Mouse (Mus musculus) CH12.LX (cell line): ENCODE data around the gene Ttll5. TPM values are rescaled to one million over a fixed set of nuclear protein-coding genes. Genes with fewer than 3 reads are reported as not detected.

Experiments used
- DNase-seq: peaks from one replicate; pipeline ENCODE4 v3.0.0-alpha.2; 2013; ENCODE audit errors: extremely low read depth
- H3K27ac ChIP-seq: 2 replicates; pipeline ENCODE4 v1.5.1; 2012; ENCODE audit warnings: low read depth, mild to moderate bottlenecking, control low read depth, moderate library complexity; ENCODE audit not compliant: insufficient read depth
- H3K27me3 ChIP-seq: replicated peaks from 2 replicates; pipeline ENCODE3; 2012; ENCODE audit warnings: inconsistent platforms
- H3K36me3 ChIP-seq, 2 experiments: replicated peaks in 1 of 2; 2 replicates each; pipeline versions ENCODE3 to v1.6.1; 2012; ENCODE audit warnings: inconsistent platforms in 1 of 2, low read length in 1 of 2, mild to moderate bottlenecking in 1 of 2, mixed read lengths in 1 of 2, moderate library complexity in 1 of 2; ENCODE audit not compliant: control insufficient read depth in 1 of 2, insufficient read depth in 1 of 2
- H3K4me1 ChIP-seq, 2 experiments: 2 replicates each; pipeline ENCODE4 v1.6.1; 2012; ENCODE audit warnings: inconsistent platforms in 1 of 2, moderate library complexity in 1 of 2; ENCODE audit not compliant: insufficient read depth in 2 of 2, control insufficient read depth in 1 of 2
- H3K4me2 ChIP-seq: 2 replicates; pipeline ENCODE4 v1.6.1; 2012; ENCODE audit warnings: low read depth, mild to moderate bottlenecking, control low read depth; ENCODE audit not compliant: poor library complexity, insufficient read depth, severe bottlenecking
- H3K4me3 ChIP-seq, 3 experiments: fragments of 150-350 bp in 1 of 3; sonication (generic) in 1 of 3; replicated peaks in 1 of 3; 2 replicates each; pipeline versions ENCODE3 to v1.5.1; 2011 to 2012; ENCODE audit warnings: low read depth in 2 of 3, low read length in 2 of 3, mild to moderate bottlenecking in 2 of 3, moderate library complexity in 2 of 3, control low read depth in 1 of 3, improper control_type of control experiment in 1 of 3, inconsistent platforms in 1 of 3, mixed read lengths in 1 of 3; ENCODE audit not compliant: poor library complexity in 1 of 3
- H3K79me2 ChIP-seq: replicated peaks from 2 replicates; pipeline ENCODE4 v1.6.1; 2012; ENCODE audit warnings: mild to moderate bottlenecking, moderate library complexity; ENCODE audit not compliant: control insufficient read depth, poor library complexity, insufficient read depth, severe bottlenecking; ENCODE audit errors: extremely low read depth
- H3K9ac ChIP-seq: 2 replicates; pipeline ENCODE4 v1.6.1; 2012; ENCODE audit warnings: low read depth, mild to moderate bottlenecking, control low read depth, moderate library complexity; ENCODE audit not compliant: insufficient read depth
- H3K9me3 ChIP-seq: replicated peaks from 2 replicates; pipeline ENCODE3; 2012; ENCODE audit warnings: low read length, inconsistent platforms, mixed read lengths
- BHLHE40 ChIP-seq: IDR thresholded peaks from 2 replicates; pipeline ENCODE4 v1.6.1; 2011; ENCODE audit warnings: mild to moderate bottlenecking, low read depth, low read length, improper control_type of control experiment
- CTCF ChIP-seq, 2 experiments: IDR thresholded peaks in 1 of 2; conservative IDR thresholded peaks in 1 of 2; 2 replicates each; pipeline ENCODE4 v1.5.1; 2011 to 2012; ENCODE audit warnings: low read depth in 2 of 2, low read length in 2 of 2, improper control_type of control experiment in 1 of 2, inconsistent platforms in 1 of 2, mild to moderate bottlenecking in 1 of 2, moderate library complexity in 1 of 2
- ELF1 ChIP-seq: IDR thresholded peaks from 2 replicates; pipeline ENCODE4 v1.6.1; 2014; ENCODE audit warnings: low read depth, mild to moderate bottlenecking, inconsistent platforms, low read length, improper control_type of control experiment
- EP300 ChIP-seq: IDR thresholded peaks from 2 replicates; pipeline ENCODE4 v1.6.1; 2011; ENCODE audit warnings: low read length, improper control_type of control experiment
- HCFC1 ChIP-seq: IDR thresholded peaks from 2 replicates; pipeline ENCODE4 v1.6.1; 2012; ENCODE audit warnings: low read depth, mild to moderate bottlenecking, inconsistent platforms, low read length, improper control_type of control experiment
- IRF4 ChIP-seq: IDR thresholded peaks from 2 replicates; pipeline ENCODE4 v1.6.1; 2014; ENCODE audit warnings: low read depth, mild to moderate bottlenecking, inconsistent platforms, low read length, improper control_type of control experiment
- JUN ChIP-seq: IDR thresholded peaks from 2 replicates; pipeline ENCODE4 v1.6.1; 2011; ENCODE audit warnings: low read depth, mild to moderate bottlenecking, low read length, improper control_type of control experiment, moderate library complexity; ENCODE audit not compliant: insufficient read depth
- JUND ChIP-seq: conservative IDR thresholded peaks from 2 replicates; pipeline ENCODE4 v1.6.1; 2011; ENCODE audit warnings: low read depth, low read length, improper control_type of control experiment
- KAT2A ChIP-seq: IDR thresholded peaks from 2 replicates; pipeline ENCODE4 v1.6.1; 2012; ENCODE audit warnings: low read length, improper control_type of control experiment, inconsistent platforms; ENCODE audit not compliant: insufficient replicate concordance
- MAFK ChIP-seq: IDR thresholded peaks from 2 replicates; pipeline ENCODE4 v1.6.1; 2011; ENCODE audit warnings: low read length, improper control_type of control experiment; ENCODE audit not compliant: insufficient replicate concordance
- MAZ ChIP-seq: IDR thresholded peaks from 2 replicates; pipeline ENCODE4 v1.6.1; 2012; ENCODE audit warnings: low read depth, mild to moderate bottlenecking, inconsistent platforms, low read length, improper control_type of control experiment, moderate library complexity
- MEF2A ChIP-seq: IDR thresholded peaks from 2 replicates; pipeline ENCODE4 v1.6.1; 2014; ENCODE audit warnings: low read depth, mild to moderate bottlenecking, inconsistent platforms, low read length, improper control_type of control experiment, borderline replicate concordance
- NELFE ChIP-seq: IDR thresholded peaks from 2 replicates; pipeline ENCODE4 v1.6.1; 2011; ENCODE audit warnings: low read depth, low read length, improper control_type of control experiment
- PAX5 ChIP-seq: IDR thresholded peaks from 2 replicates; pipeline ENCODE4 v1.6.1; 2012; ENCODE audit warnings: low read length, inconsistent platforms, mixed read lengths
- SIN3A ChIP-seq: IDR thresholded peaks from 2 replicates; pipeline ENCODE4 v1.6.1; 2012; ENCODE audit warnings: low read length, improper control_type of control experiment, inconsistent platforms
- USF1 ChIP-seq: IDR thresholded peaks from 2 replicates; pipeline ENCODE4 v1.6.1; 2014; ENCODE audit warnings: low read depth, mild to moderate bottlenecking, inconsistent platforms, low read length, improper control_type of control experiment
- ZKSCAN1 ChIP-seq: IDR thresholded peaks from 2 replicates; pipeline ENCODE4 v1.6.1; 2012; ENCODE audit warnings: low read depth, inconsistent platforms, low read length, improper control_type of control experiment, borderline replicate concordance
- ZMIZ1 ChIP-seq: IDR thresholded peaks from 2 replicates; pipeline ENCODE4 v1.6.1; 2012; ENCODE audit warnings: low read depth, mild to moderate bottlenecking, inconsistent platforms, low read length, improper control_type of control experiment
- ZNF384 ChIP-seq: IDR thresholded peaks from 2 replicates; pipeline ENCODE4 v1.6.1; 2012; ENCODE audit warnings: low read depth, low read length, improper control_type of control experiment, inconsistent platforms
- dilution Hi-C: fragments of 300-500 bp; cut with MboI; formaldehyde crosslinking; loops from 2 replicates; pipeline ENCODE4 v1.14.3; 2020; ENCODE audit warnings: low sequenced_read_pairs; ENCODE audit not compliant: extremely low pct_unique_long_range_greater_than_20kb, extremely low pct_ligation_motif_present
- in situ Hi-C: fragments of 300-500 bp; cut with MboI; formaldehyde crosslinking; loops from 3 replicates; pipeline ENCODE4 v1.14.3; 2019; ENCODE audit warnings: low sequenced_read_pairs, low pct_ligation_motif_present, low pct_unique_long_range_greater_than_20kb, mixed read lengths
- polyA plus RNA-seq: library from polyadenylated mRNA; unstranded; fragments of >175 nt; gene quantifications from 2 replicates; pipeline ENCODE4 v1.2.1, GENCODE M21; 2012; ENCODE audit warnings: low read depth; ENCODE audit not compliant: insufficient read length
- total RNA-seq, 2 experiments: library from RNA; depleted of rRNA; stranded (reverse); fragments of 300-350 nt in 1 of 2; fragments of >200 nt in 1 of 2; gene quantifications; 2 replicates each; pipeline ENCODE4 v1.2.3; 2012 to 2014

Gene Ttll5
- total and polyA plus RNA-seq, 3 experiments: 5.7 to 14.0 (median 8.7) TPM

- Histone ChIP-seq H3K9me3 (no peaks in the 10 kb centered on the region), H3K4me2 (no peak overlapping the region), H3K79me2 (no peaks in the 10 kb centered on the region), H3K36me3 (no peaks in the 10 kb centered on the region), H3K9ac (no peak overlapping the region), H3K27me3 (no peaks in the 10 kb centered on the region), H3K4me3 (no peak overlapping the region), H3K4me1 (no peaks in the 10 kb centered on the region), H3K27ac (no peak overlapping the region)
- in situ Hi-C loops (no loop called here), dilution Hi-C loops (no loop called here)
- no peak for TF ChIP-seq IRF4
- TF ChIP-seq USF1: no peak
- TF ChIP-seq HCFC1: no peak
- DNase-seq: no peak
Measured at GRCm38 (mm10) chr12:85795551-85795950, 28.9 kb upstream of the Ttll5 start.

- no peak for DNase-seq
- Histone ChIP-seq H3K27me3 (no peaks in the 10 kb centered on the region), H3K9ac (no peak overlapping the region), H3K4me2 (no peak overlapping the region), H3K27ac (no peak overlapping the region), H3K9me3 (no peaks in the 10 kb centered on the region), H3K36me3 (no peaks in the 10 kb centered on the region), H3K79me2 (no peaks in the 10 kb centered on the region), H3K4me1 (no peaks in the 10 kb centered on the region), H3K4me3 (no peak overlapping the region)
- in situ Hi-C loops (no loop called here), dilution Hi-C loops (no loop called here)
- TF ChIP-seq ZKSCAN1 (no peak), ZNF384 (no peak), JUND (no peak), MEF2A (no peak), EP300 (no peak)
Measured at GRCm38 (mm10) chr12:85800031-85800430, 24.4 kb upstream of the Ttll5 start.

GRCm38 (mm10) chr12:85809726-85810125, 14.7 kb upstream of the Ttll5 start:
- TF ChIP-seq ELF1 (no peak), PAX5 (no peak), ZNF384 (no peak), IRF4 (no peak), MAFK (no peak), JUN (no peak), MAZ (no peak), KAT2A (no peak), JUND (no peak), SIN3A (no peak), NELFE (no peak), ZMIZ1 (no peak), BHLHE40 (no peak), CTCF (conservative IDR thresholded peaks at IDR 0.05 in 1 of 2, IDR thresholded peaks at IDR 0.05 in 1 of 2; ENCODE audit: low read depth in 2 of 2, low read length in 2 of 2) (no peak), HCFC1 (no peak)

More at GRCm38 (mm10) chr12:85809726-85810125, 14.7 kb upstream of the Ttll5 start:
- no peak overlapping the region for H3K9ac ChIP-seq
- dilution Hi-C loops (no loop called here), in situ Hi-C loops (no loop called here)
- no peaks in the 10 kb centered on the region for H3K27me3 ChIP-seq
- no peak overlapping the region for H3K4me2 ChIP-seq
- H3K4me1 ChIP-seq: no peaks in the 10 kb centered on the region
- no peak overlapping the region for H3K4me3 ChIP-seq
- no peak overlapping the region for H3K27ac ChIP-seq
- H3K36me3 ChIP-seq: peaks cover 29 to 46% of the 10 kb centered on the region in 2 experiments
- no peaks in the 10 kb centered on the region for H3K9me3 ChIP-seq
- H3K79me2 ChIP-seq: no peaks in the 10 kb centered on the region
- no peak for DNase-seq
